Mouse (Mus musculus): ENCODE measurements around the gene Efl1.
"Not testable (repeated sequence)": the region's sequence is repeated elsewhere in the genome, so short reads cannot be mapped to it uniquely, and the experiment has no call there.

Efl1 gene

DNA sequence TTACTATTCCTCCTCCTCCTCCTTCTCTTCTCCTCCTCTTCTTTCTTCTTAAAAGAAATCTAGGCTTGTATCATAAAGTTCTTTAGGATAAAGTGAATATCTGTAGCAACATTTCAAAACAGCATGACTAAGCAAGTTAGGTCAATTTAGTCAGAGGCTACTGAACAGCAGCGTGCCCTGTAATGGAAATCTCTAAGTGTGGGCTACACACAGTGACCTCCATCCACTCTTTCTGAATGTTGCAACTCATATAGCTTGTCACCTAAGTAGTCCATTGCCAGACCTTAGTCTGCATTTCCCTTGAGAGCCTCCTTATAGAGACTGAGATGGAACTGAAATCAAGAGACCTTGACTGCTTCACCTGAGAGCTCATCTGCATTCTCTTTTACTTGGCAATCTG lies 116.5 kb downstream of the Efl1 start:
- no peak for DNase-seq

DNA sequence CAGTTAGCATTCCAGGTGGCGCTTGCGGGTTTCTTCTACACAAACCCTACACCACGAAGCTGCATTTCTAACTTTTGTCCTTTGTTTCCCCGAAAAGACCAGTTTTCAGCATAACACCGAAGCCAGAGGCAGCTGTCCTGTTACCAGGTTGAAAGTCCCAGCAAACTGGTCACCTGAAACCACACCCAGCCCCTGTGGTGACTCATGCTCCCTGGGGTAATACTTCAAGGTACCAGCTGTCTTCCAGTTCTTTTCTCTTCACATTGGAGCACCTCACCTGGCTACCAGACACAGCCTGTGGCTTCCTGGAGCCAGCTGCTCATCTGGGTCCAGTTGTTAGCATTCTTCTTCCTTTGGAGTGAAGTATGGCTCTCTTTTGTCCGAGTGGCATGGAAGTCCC lies 118.2 kb downstream of the Efl1 start:
- no peak for DNase-seq

DNA sequence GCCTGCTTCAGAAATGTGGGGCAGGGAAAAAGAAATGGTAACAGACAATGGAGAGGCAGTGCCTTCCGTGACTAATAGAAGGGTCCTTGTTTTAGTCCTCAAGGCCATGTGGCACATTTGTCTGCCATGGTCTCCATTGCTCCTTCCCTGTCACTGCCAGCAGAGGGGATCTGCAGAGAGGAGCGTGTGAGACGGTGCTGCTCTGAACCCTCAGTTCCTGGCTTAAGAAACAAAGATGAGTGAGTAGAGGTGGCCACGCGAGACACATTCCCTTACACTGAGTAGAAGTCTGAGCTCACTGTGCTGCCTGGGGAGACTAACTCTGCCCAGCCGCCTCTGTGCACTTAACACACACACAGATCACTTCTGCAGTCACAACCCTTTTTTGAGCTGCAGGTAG lies 121.8 kb downstream of the Efl1 start:
- no peak for DNase-seq

DNA sequence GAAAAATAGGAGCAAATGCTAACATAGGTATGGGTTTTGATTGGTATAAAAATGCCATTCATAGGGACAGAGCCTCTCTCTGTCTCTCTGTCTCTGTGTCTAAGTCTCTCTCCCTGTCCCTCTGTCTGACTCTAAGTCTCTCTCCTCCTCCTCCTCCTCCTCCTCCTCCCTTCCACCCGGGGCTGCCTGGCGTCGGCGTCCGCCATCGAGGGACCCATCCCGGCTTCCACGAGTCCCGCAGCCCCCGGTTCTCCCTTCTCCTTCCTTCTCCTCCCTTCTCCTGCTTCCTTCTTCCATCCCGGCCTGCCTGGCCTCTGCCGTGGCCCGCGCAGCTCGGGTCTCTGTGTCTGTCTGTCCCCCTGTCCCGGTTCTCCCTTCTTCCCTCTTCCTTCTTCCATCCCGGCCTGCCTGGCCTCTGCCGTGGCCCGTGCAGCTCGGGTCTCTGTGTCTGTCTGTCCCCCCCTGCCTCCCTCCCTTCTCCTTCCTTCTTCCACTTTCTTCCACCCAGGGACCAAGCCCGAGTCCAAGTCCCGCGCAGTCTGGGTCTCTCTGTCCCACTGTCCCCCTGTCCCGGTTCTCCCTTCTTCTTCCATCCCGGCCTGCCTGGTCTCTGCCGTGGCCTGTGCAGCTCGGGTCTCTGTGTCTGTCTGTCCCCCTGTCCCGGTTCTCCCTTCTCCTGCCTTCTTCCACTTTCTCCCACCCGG lies 122.7 kb downstream of the Efl1 start:
- not testable (repeated sequence) for DNase-seq

DNA sequence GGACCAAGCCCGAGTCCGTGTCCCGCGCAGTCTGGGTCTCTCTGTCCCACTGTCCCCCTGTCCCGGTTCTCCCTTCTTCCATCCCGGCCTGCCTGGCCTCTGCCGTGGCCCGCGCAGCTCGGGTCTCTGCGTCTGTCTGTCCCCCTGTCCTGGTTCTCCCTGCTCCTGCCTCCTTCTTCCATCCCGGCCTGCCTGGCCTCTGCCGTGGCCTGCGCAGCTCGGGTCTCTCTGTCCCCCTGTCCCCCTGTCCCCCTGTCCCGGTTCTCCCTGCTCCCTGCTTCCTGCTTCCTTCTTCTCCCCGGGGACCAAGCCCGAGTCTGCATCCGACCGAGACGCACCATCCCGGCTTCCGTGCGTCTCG lies 123.2 kb downstream of the Efl1 start:
- DNase-seq, result not testable (repeated sequence)

DNA sequence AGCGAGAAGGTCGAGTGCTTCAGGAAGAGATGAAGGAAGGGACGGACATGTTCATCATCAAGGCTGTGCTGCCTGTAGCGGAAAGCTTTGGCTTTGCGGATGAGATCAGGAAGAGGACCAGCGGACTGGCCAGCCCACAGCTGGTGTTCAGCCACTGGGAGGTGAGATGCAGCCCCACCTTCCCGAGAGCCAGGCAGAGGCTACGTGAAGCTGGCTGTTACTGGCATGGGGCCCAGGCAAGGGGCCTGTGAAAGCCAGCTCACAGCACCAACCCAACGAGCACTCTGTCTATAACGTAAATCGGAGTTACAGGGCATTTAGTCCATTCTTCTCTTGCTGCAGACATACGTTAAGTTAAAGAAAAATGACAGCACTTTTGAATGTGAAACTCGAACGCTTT lies 124.1 kb downstream of the Efl1 start:
- no peak for DNase-seq

DNA sequence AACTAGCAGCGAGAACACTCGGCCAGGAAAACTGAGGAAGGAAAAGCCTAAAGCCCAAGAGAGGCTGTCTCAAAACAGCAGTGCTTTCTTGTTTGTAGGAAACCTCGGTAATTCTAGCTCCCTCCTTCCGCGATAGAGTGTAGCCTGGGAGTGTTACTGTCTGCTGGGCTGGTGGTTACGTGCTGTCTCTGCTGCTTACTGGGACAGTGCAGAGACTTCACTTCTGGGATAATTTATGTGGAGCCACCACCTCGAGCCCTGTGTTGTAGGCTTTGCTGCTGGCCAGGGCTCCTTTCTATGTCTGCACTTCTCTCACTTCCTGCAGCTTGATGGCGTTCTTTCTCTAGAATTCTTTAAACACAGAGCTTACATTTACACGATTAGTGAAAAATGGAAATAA lies 124.7 kb downstream of the Efl1 start:
- no peak for DNase-seq

DNA sequence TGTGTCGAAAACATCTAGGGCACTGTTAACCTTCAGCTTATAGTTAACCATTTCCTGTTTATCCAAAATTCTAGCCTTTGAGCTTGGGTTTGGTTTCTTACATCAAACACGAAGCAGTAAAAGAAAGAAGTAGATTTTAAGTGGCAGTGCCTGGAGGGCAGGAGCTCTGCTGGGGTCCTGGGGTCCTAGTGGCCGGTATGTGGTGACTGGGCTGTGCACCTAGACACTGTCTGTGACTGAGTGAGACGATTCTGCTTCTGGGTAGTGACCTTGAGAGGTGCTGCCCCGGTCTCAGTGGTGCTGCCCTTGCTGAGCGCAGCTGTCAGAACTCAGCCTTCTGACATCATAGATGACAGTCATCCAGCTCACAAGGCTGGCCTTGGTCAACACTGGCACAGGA lies 125.5 kb downstream of the Efl1 start:
- DNase-seq, result no peak

DNA sequence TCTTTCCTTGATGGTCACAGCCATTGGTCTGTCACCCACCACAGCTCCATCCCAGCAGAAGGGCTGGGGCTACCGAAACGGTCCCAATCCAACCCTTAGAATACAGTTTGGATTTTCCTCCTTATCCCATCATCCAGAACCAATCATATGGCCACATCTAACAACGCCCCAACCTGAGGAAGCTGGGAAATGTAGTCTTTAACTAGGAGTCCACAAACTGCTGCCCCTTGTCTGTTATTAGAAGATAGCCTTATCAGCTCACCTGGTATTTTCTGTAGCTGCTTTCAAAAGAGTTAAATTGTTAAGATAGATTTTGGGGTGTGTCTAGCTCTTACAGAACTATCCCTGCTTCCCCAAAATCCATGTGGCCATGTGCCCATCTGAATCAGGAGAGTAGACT lies 126.7 kb downstream of the Efl1 start:
- DNase-seq, result no peak

DNA sequence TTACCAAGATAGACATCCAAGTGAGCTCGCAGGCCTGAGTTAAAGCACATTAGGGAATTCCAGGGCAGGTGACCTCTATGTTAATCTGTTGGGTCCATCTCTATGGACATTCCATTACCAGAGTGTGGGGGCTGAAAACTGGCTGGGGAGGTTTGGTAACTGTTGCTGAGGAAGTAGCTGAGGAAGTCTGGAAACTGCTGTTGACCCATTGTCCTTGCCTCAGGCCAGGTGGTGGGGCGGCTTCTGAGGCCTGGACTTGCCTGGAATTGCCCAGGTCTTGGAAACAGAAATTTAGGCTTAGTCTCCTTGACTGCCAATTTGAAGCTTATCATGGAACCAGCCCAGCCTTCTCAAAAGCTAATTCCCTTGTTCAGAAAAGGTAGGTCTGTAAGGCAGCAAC lies 134.7 kb downstream of the Efl1 start:
- no peak for DNase-seq

DNA sequence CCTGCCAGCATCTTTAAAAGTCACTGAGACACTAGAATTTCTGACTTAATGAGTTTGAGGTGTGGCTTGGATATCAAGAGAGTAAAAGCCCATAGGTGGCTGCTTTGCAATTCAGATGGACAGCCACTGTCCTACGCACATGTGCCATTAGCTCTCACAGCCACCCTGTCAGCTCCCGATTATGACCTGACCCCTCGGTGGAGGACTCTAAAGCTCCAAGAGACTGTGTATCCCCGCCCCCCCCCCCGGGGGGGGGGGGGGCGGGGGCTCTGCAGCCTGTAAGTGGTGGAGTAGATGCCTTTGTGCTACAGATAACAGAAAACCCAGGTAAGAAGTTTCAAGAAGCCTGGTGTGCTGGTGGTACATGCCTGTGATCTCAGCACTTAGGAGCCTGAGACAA lies 135.3 kb downstream of the Efl1 start:
- DNase-seq, result no peak

DNA sequence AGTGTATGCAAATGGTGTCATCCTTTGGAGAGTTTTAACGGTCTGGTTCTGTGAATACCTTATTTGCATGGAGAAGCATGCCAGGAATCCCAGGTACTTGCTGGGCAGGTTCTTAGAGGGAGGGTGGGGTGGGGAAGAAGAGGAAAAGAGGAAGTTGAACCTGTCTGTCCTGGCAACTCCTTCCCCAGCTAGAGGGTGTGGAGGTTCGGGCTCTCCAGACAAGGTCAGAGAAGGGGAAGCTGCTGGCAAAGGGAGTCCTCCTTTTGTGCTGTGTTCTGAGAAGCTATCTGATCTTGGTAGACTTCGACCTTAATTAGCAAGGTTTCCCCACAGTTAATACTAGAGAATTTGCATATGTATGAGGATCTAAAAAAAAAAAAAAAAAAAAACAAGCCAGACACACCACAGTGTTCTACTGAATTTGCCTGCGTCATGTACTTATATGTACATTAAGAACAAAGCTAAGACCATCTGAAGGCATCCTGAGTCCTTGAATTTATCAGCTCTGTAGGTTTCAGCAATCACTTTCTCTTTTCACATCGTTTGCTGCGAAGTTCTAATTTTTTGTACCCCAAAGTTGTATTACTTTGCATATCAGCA lies 137.0 kb downstream of the Efl1 start:
- no peak for DNase-seq

DNA sequence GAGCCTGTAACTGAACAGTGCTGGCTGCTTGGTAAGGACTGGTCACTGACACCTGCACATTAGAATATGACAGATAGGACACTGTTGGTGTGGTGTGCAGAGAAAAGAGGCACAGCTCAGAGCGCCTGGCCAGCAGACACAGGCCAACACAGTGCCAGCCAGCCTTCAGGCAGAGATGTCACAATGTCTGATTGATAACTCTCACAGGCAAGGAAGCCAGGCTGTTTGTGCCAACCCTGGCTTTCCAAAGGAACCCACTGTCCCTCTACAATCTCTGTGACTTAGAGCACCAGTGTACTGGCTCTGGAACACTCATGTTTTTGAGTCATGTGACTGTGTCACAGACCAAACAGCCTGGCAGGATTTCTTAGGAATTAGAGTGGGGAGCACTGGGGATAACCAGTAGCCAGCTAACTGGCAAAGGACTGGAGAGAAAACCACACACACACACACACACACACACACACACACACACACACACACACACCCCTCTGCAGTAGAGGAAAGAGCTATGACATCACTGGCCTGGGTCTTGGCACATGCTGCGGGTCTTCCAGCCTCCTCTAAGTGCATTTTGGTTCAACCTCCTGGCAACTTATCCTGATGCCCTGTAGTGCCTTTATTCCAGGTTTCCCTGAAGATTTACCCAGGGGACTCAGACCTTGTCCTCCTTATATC lies 137.7 kb downstream of the Efl1 start:
- DNase-seq, result no peak

DNA sequence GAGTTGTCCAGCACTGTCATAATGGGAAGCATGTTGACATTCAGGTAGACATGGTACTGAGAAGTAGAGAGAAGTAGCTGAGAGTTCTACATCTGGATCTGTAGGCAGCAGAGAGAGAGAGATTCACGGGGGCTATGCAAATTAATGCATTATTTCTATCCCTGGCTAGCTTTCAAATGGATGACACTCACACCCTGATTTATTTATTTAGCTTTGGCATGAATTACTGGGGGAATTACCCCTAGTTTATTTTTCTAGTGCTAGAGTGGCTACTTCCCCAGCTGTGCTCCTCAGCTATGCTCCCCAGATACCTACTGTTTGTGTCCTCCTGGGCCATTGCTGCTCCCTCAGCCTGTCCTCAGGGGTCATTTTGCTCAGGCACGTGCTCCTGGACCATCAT lies 144.2 kb downstream of the Efl1 start:
- no peak for DNase-seq

DNA sequence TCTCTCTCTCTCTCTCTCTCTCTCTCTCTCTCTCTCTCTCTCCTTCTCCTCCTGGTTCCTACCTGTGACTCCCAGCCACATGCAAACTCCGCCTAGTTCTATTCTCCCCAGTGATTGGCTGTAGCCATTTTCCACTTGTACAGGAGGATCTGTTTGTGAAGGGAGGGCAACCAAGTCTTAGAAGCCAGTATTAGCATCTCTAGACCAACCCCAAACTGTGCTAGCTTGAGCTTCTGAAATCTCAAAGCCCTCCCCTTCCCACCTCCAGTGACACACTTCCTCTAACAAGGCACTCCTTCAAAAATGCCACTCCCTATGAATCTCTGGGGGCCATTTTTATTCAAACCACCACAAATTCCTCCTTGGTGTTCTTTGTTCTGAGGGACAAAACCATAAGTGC lies 144.7 kb downstream of the Efl1 start:
- no peak for DNase-seq

DNA sequence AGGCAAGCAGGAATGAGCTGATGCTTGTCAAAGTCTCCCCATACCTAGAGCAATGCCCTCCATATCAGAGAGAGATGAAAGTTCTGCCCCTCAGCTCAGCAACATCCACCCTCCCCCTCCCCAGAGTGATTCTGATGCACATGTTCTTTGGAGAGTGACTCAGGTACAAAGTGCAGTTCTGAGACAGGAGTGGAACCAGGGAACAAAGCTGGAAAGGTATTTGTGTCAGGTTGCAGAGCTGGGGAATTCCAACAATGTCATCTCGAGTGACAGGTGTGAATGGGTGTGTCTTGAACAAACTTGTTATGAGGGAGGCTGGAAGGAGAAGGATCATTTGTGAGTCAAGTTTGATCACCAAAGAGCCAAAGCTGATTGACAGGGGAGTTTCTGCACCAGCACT lies 146.1 kb downstream of the Efl1 start:
- DNase-seq, result no peak

DNA sequence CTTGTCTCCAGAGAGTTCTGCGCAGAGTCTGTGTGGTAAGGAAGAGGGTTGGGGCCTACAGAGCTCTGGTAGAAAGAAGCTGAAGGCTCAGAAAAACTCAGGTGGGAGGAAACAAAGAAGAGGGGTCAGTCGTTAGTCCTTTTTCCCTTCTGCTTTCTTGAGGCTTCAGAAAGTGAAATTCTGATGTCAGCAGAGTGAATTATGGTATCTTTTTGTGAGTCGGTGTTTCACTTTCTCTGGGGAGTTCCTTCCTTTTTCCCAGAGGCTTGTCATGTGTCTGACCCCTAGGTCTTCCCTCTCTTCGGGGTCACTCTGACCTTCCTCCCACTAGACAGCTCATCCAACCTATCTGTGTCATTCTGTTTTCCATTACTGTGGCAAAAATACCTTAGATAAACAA lies 153.8 kb downstream of the Efl1 start:
- no peak for DNase-seq

DNA sequence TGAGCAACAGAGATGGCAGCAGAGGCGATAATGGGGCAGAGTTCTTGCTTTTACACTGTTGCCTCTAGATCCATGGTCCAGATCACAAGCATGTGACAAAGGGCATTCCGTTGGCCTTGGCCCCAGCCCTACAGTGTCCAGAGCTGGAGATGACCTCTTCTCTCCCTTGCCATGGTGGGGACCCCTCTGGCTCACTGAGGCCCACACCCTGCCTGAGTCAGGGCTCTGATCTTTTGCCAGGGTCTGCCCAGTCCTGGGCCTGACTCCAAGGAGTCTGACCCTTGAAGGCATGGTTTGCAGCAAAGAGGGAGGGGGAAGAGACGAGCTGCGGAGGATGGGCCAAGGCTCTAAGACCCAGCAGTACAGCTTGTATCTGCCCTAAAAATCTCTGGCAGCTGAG lies 159.8 kb downstream of the Efl1 start:
- no peak for DNase-seq

DNA sequence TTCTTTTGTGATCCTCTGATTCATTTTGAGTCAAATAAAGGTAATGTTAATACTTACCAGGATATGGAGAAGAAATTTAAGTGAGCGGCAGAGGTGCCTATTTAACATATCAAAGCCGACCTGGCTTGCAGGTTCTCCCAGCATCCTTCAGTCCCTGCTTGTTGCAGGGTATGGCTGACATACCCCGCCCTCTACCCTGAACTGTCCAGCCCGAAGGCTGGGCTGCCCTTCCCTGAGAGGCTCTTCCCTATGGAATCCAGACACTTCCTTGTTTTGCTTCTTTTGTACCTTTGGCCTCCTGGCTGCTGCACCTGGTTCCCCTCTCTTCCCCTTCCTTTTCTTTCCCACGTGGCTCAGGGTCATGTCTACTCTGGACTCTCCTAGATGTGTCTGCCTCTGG lies 160.7 kb downstream of the Efl1 start:
- DNase-seq, result no peak

DNA sequence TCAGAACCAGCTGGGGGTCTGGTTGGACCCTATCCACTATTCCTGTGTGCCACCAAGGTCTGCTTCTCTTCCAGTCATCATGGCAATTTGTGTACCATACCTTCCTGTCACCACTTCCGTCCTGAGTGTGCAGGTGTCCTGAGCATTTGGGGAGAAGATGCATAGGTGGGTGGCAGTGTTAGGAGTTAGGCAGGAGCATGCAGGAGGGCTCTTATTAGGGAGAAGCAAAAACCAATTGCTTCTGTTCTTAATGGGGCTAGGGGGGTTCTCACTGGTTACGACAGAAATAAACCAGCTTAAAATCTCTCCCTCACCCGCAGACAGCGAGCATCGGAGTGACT lies 162.4 kb downstream of the Efl1 start:
- no peak for DNase-seq

DNA sequence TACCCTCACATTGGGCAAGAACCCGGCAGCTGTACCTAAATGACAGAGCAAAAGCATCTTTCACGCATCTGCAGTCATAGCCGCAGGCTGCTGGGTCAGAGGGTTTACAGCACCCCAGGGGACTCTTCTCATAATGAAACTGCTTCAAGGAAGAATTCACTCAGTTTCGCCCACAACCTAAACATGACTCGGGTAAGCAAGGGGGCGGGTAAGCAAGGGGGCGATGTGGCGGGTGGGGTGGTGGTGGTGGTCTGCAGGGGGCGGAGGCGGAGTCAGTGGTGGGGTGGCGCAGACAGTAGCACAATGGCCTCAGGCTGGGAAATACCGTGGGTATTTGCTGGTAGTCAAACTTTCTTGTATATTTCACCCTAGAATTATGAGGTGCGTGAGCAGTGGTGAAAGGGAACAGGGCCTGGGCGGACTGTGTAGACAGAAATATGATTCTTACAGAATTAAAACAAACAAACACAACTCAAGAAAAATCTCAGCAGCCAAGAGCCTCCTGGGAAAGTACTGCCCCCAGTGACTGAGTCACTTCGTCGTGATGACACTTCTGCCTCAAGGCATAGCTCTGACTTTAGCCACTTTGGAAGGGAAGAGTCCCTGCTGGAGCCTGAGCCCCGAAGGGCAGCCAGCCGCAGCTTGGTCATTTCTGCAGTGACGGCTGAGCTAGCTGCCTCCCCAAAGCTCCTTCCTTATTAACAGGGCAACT lies 162.9 kb downstream of the Efl1 start:
- peak; percentile 45 to 54 for DNase-seq

DNA sequence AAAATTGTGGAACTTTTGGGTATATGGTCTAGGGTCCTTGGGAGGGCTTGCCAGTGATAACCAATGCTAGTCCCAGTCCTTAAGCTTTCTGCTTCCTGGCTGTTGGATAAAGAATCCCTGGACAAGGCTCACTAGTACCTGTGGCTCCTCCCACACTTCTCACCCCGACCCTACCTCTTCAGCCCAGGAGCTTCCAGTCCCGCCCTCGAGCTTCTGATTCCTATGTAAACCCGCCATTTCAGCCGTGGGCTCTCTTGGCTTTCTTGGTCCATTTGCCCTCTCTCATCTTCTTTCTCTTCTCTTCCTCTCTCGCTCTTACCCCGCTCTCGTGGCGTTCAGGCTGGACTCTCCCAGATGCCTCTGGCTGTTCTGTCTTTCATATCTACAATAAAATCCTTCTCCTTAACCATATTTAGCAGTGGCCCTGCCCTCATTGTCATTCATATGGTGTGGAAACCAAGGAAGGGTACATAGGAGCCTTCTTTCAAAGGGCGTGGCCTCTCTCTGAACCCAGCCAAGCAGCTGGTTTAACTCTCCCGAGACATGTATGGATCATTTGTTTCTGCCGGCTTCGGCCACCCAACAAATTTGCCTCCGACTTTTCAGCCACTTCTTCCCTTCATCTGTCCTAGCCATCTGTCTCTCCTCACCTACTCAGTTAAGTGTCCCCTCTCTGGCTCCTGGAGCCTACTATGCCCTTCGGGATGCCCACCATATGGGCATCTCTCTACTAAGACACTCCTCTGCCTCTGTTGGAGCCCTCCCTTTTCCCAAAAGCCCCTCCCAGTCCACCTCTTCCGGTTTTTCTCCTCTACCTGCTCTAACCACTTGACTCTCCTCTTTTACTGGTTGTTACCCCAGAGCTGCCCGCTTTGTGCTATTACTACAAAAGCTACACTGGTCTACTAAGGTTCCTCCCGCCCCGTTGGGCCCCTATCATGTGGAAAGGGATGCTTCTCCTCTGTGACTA lies 164.1 kb downstream of the Efl1 start:
- no peak for DNase-seq

DNA sequence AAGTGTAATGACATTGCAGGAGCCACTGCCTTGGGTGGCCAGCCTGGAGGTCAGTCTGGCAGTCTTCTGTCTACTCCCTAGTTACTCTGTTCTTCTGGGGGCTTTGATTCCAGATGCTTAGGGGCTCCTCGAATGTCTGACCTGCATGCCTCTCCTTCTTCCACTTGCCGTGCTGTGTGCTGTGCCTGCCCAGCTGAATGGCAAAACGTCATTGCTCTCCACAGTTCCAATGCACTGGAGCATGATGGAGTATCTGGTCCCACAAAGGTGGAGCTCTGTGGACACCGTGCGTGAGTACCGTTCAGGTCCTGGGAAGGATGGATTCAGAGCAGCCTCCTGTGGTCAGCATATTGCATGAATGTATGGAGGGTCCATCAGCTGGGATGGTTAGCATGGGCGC lies 171.1 kb downstream of the Efl1 start:
- DNase-seq, result no peak
